Mouse (Mus musculus) embryonic facial prominence, embryonic 10.5 days (tissue): ENCODE data around the gene Xylt2. TPM values are rescaled to one million over a fixed set of nuclear protein-coding genes. Genes with fewer than 3 reads are reported as not detected.
A peak's percentile ranks its signal among the peaks of the same experiment; 100 is the strongest.
"Not testable (repeated sequence)": the region's sequence is repeated elsewhere in the genome, so short reads cannot be mapped to it uniquely, and the experiment has no call there.

Source experiments
- DNase-seq: peaks from one replicate; pipeline ENCODE4 v3.0.0-alpha.2; 2017; ENCODE audit warnings: low spot score
- H3K27ac ChIP-seq: fragments of 300-500 bp; sonication (generic); replicated peaks from 2 replicates; pipeline ENCODE4 v1.5.1; 2016; ENCODE audit warnings: mild to moderate bottlenecking
- H3K27me3 ChIP-seq: fragments of 300-500 bp; sonication (generic); replicated peaks from 2 replicates; pipeline ENCODE4 v1.6.1; 2016; ENCODE audit warnings: low read depth, mild to moderate bottlenecking; ENCODE audit not compliant: poor library complexity, severe bottlenecking
- H3K36me3 ChIP-seq: fragments of 300-500 bp; sonication (generic); replicated peaks from 2 replicates; pipeline ENCODE4 v1.6.1; 2016; ENCODE audit warnings: mild to moderate bottlenecking, moderate library complexity
- H3K4me1 ChIP-seq: fragments of 300-500 bp; sonication (generic); 2 replicates; pipeline ENCODE4 v1.6.1; 2016
- H3K4me3 ChIP-seq: fragments of 300-500 bp; sonication (generic); 2 replicates; pipeline ENCODE4 v1.5.1; 2016; ENCODE audit warnings: mild to moderate bottlenecking, moderate library complexity
- H3K9me3 ChIP-seq: fragments of 300-500 bp; sonication (generic); 2 replicates; pipeline ENCODE4 v1.6.1; 2016; ENCODE audit warnings: mild to moderate bottlenecking
- WGBS: fragments of 180-500 bp; shearing (Covaris S2); methylation state at CpG from one replicate; pipeline ENCODE4 v1.1.7; 2016; 5-methylcytosine and 5-hydroxymethylcytosine counted together
- polyA plus RNA-seq: library from polyadenylated mRNA; unstranded; fragments of >200 nt; fragmentation: Nextera tagmentation; extraction: Ambion mirVana; gene quantifications from 2 replicates; pipeline ENCODE4 v1.2.1, GENCODE M21; 2016

The Xylt2 gene
- polyA plus RNA-seq, 1 experiment from 2014 or later, result 15.1 TPM

DNA sequence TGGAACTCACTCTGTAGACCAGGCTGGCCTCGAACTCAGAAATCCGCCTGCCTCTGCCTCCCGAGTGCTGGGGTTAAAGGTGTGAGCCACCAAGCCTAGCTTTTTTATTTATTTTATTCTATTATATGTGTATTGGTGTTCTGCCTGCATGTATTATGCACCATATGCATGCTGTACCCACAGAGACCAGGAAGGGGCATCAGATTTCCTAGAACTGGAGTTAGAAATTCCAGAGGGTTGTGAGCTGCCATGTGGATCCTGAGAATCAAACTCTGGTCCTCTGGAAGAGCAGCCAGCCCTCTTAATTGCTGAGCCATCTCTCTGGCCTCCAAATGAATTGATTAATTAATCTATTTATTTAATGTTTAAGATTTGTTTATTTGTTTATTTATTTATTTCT, 22.1 kb upstream of the Xylt2 start:
- Histone ChIP-seq H3K27me3 (no peaks in the 10 kb centered on the region; the same call in 1 of the 2 replicates), H3K4me3 (no peak overlapping the region), H3K4me1 (peaks cover 28% of the 10 kb centered on the region), H3K9me3 (no peaks in the 10 kb centered on the region), H3K27ac (no peak overlapping the region), H3K36me3 (no peaks in the 10 kb centered on the region)
- DNase-seq, result no peak
- 93% methylated on average over 3 of the region's 3 CpGs for WGBS

DNA sequence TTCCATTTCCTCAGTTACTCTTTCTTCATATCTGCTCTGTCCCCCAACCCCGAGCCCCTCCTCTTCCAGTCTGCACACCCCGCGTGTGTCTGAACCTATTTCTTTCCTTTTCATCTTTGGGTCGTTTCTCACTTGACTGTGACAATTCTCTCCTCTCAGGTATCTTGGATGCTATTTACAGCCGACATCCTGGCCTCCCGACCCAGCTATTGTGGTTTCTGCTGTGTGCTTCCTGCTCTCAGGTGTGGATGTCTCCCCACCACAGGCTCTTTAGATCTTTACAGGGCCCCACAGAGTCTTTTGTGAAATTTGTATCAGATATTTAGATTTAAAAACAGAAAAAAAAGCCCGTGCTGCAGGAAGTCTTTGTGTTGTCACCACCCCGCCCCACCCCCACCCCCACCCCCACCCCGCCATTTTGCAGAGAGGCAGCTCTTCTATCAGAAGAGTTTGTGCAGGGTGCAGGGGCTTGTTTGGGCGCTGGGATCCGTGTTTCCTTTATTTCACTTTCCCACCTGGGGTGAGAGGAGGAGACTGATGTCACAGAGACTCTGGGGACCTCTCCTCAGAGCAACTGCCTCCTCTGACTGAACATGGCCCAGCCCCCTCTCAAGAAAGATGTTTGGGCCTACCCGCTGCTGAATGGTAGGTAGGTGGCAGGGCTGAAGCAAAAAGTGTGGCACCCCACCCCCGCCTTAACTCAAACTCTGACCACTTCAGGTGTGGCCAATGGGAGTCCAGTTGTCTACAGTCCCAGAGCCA, 20.6 kb upstream of the Xylt2 start:
- H3K27ac ChIP-seq, result peak overlapping the region; percentile 57; the same call in 1 of the 2 replicates
- peaks cover 27% of the 10 kb centered on the region for H3K4me1 ChIP-seq
- no peak for DNase-seq
- no peaks in the 10 kb centered on the region for H3K9me3 ChIP-seq
- WGBS, result 47% methylated on average over 13 of the region's 13 CpGs
- no peaks in the 10 kb centered on the region; the same call in 1 of the 2 replicates for H3K27me3 ChIP-seq
- H3K4me3 ChIP-seq, result no peak overlapping the region
- no peaks in the 10 kb centered on the region for H3K36me3 ChIP-seq

DNA sequence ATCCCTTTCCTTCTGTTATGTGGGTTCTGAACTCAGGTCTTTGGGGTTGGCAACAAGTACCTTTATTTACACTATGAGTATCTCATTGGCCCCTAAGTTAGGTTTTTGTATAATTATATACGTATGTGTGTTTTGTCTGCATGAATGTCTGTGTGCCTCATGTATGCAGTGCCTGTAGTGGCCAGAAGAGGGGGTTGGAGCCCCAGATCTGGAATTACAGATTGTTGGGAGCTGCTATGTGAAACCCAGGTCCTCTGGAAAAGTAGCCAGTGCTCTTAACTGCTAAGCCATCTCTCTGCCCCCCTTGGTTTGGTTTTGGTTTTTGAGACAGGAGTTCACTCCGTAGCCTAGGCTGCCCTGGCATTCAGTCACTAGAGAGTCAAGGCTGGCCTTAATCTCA, 19.8 kb upstream of the Xylt2 start:
- no peak overlapping the region for H3K4me3 ChIP-seq
- 88% methylated on average over 2 of the region's 2 CpGs for WGBS
- H3K27me3 ChIP-seq, result no peaks in the 10 kb centered on the region; the same call in 1 of the 2 replicates
- no peaks in the 10 kb centered on the region for H3K9me3 ChIP-seq
- no peaks in the 10 kb centered on the region for H3K36me3 ChIP-seq
- peaks cover 23% of the 10 kb centered on the region for H3K4me1 ChIP-seq
- no peak overlapping the region for H3K27ac ChIP-seq
- DNase-seq, result no peak

DNA sequence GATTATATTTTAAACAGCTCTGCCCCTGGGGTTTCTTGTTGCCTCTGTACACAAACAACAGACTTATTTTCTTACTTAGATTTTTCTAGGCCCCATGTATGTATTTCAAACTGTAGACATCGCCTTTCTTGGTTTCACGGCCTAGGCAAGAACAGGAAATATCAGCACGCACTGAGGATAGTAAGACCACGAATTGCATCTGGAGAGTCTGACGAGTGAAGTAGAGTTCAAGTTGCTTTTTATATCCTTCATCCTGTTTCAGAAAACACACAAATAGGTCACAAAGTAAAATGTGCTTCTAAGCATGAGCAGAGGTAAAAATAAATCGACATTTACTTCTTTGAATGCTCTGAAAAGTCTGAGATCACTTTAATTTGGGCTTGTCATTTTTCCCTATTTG, 18.2 kb upstream of the Xylt2 start:
- no peak for DNase-seq
- H3K27me3 ChIP-seq, result no peaks in the 10 kb centered on the region
- no peaks in the 10 kb centered on the region for H3K36me3 ChIP-seq
- H3K4me1 ChIP-seq, result peaks cover 7% of the 10 kb centered on the region
- H3K9me3 ChIP-seq, result no peaks in the 10 kb centered on the region
- no peak overlapping the region for H3K4me3 ChIP-seq
- no peak overlapping the region for H3K27ac ChIP-seq
- WGBS, result 82% methylated on average over 6 of the region's 6 CpGs

DNA sequence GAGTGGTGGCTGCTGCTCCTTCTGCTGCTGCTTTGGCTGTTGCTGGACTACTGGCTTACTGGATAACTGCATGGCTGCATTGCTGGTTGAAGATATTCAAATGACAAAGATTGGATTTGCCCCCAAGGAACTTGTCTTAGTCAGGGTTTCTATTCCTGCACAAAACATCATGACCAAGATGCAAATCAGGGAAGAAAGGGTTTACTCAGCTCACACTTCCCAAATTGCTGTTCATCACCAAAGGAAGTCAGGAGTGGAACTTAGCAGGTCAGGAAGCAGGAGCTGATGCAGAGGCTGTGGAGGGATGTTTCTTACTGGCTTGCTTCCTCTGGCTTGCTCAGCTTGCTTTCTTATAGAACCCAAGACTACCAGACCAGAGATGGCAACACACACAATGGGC, 15.2 kb upstream of the Xylt2 start:
- not testable (repeated sequence) for DNase-seq, H3K36me3 ChIP-seq, H3K9me3 ChIP-seq, H3K27ac ChIP-seq, H3K4me3 ChIP-seq, H3K4me1 ChIP-seq, H3K27me3 ChIP-seq

DNA sequence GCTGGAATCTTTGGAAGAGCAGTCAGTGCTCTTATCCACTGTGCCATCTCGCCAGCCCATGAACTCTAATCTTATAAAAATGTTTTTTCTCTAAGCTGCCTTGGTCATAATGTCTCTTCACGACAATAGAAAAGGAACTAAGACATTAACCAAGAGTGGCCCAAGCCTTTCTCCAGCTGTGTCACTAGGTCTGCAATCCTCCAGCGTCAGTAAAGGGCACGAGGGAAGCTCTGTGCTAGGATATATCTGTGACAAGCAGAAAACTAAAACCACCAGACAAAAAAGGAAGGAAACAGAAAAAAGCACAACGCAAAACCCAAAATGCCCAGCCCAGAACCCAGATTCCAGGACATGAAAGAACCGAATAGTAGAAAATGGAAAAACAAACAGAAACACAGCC, 9.9 kb upstream of the Xylt2 start:
- no peaks in the 10 kb centered on the region for H3K27me3 ChIP-seq
- H3K9me3 ChIP-seq, result no peaks in the 10 kb centered on the region
- H3K4me1 ChIP-seq, result peaks cover 6% of the 10 kb centered on the region; the same call in 1 of the 2 replicates
- no peak overlapping the region for H3K4me3 ChIP-seq
- WGBS, result 85% methylated on average over 6 of the region's 6 CpGs
- no peaks in the 10 kb centered on the region for H3K36me3 ChIP-seq
- H3K27ac ChIP-seq, result no peak overlapping the region
- DNase-seq, result no peak

DNA sequence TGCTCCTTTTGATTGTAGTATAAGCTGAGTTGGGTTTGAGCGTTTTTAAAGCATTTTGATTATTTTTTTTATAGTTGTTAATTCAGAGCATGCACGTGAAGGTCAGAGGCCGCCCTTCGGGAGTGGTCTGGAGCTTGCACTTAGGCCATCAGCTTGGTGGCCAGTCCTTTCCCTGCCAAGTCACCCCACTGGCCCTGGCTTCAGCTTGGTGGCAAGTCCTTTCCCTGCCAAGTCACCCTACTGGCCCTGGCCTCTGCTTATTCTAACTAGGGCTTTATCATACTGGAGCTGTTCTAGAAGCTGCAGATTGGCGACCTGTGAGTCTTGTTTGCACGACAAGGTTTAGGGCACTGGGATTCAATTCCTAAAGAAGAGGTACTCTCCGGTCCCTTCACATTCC, 5.1 kb upstream of the Xylt2 start:
- no peak overlapping the region for H3K27ac ChIP-seq
- no peak for DNase-seq
- no peaks in the 10 kb centered on the region for H3K27me3 ChIP-seq
- WGBS, result 80% methylated on average over 7 of the region's 7 CpGs
- H3K4me3 ChIP-seq, result no peak overlapping the region
- no peaks in the 10 kb centered on the region for H3K36me3 ChIP-seq
- peaks cover 15% of the 10 kb centered on the region for H3K4me1 ChIP-seq
- no peaks in the 10 kb centered on the region for H3K9me3 ChIP-seq

DNA sequence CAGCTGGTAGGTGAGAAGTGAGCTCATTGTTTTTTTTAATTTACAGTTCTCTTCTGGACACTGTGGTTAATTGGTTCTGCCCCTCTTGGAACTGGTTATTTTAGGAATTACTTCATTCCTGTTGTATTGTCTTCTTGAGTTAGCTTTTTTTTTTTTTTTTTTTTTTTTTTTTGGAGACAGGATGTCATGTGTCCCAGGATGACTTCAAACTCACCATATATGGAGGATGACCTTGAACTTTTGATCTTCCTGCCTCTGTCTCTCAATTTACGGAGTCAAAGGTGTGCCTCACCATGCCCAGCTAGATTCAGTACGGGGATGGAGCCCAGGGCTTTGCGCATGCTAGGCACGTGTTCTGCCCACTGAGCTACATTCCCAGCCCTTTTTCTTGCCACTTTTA, 4.3 kb upstream of the Xylt2 start:
- no peaks in the 10 kb centered on the region for H3K36me3 ChIP-seq
- H3K27me3 ChIP-seq, result no peaks in the 10 kb centered on the region
- H3K27ac ChIP-seq, result no peak overlapping the region
- WGBS, result 77% methylated on average over 4 of the region's 4 CpGs
- no peak for DNase-seq
- peaks cover 22% of the 10 kb centered on the region for H3K4me1 ChIP-seq
- H3K9me3 ChIP-seq, result no peaks in the 10 kb centered on the region
- H3K4me3 ChIP-seq, result no peak overlapping the region

DNA sequence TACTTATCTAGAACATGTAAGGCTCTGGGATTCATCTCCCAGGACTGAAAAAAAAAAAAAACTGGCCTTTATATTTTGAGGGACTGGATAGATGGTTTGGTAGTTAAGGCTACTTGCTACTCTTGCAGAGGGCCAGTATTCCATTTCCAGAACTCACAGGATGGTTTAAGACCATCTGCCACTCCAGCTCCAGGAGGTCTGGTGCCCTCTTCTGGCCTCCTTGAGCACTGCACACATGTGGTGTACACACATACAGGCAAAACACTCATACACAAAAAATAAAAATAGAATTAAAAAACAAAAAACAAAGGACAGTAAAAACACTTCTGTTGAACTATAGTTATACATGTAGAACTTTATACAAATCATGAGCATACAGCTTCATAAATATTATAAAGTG, 3.3 kb upstream of the Xylt2 start:
- Histone ChIP-seq H3K4me3 (no peak overlapping the region), H3K27ac (no peak overlapping the region), H3K36me3 (no peaks in the 10 kb centered on the region), H3K27me3 (no peaks in the 10 kb centered on the region), H3K4me1 (peaks cover 32% of the 10 kb centered on the region), H3K9me3 (no peaks in the 10 kb centered on the region)
- DNase-seq, result no peak

DNA sequence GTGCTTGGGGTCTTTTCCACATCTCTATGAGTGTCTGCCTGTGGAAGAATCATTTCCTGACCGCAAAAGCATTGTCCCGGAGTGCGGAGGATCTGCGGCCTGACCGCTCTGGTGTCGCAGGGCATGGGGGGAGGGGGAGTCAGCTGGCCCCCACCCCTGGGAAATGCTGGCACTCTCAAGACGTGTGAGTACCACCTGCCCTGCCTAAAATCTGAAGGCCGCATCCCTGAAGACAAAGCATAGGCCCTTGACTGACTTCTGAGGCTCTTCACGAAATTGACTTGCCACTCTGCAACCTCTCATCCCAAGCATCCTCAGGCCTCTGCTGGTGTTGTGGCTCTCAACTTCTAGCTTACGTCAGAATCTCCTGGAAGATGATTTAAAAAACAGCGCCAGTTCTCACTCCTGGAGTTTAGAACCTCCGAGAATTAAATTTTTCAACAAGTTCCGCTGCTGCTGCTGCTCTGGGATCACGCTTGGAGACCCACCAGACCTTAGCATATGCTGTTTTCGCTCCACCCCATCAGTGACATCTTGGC, 361 bp upstream of the Xylt2 start:
- H3K36me3 ChIP-seq, result peaks cover 15% of the 10 kb centered on the region
- no peak for DNase-seq
- no peaks in the 10 kb centered on the region for H3K9me3 ChIP-seq
- H3K4me1 ChIP-seq, result peaks cover 45% of the 10 kb centered on the region
- H3K27ac ChIP-seq, result peak overlapping the region; percentile 98
- no peaks in the 10 kb centered on the region for H3K27me3 ChIP-seq
- 32% methylated on average over 15 of the region's 15 CpGs for WGBS
- H3K4me3 ChIP-seq, result peak overlapping the region; percentile 95

DNA sequence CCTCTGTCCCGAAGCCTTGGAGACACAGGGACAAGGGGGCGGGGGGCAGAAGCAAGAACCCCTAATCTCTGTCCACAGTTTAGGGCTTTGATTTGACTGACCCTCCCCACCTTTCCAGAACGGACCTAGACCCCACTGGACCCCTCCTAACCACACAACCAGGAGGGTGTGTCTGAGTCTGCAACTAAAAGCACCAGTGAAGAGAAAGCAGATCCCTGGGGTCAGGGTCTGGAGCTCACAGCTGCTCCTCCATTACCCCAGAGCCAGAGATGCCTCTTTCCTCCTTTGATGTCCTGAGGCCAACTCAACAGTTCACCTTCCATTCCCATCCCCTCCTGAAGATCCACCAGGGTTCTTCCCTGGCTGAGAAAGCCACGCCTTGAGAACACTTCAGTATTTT, 1.0 kb downstream of the Xylt2 start:
- Histone ChIP-seq H3K4me1 (peaks cover 48% of the 10 kb centered on the region), H3K9me3 (no peaks in the 10 kb centered on the region), H3K36me3 (peaks cover 15% of the 10 kb centered on the region), H3K27me3 (no peaks in the 10 kb centered on the region), H3K4me3 (peak overlapping the region; percentile 95), H3K27ac (peak overlapping the region; percentile 98)
- 49% methylated on average over 4 of the region's 4 CpGs for WGBS
- no peak for DNase-seq

DNA sequence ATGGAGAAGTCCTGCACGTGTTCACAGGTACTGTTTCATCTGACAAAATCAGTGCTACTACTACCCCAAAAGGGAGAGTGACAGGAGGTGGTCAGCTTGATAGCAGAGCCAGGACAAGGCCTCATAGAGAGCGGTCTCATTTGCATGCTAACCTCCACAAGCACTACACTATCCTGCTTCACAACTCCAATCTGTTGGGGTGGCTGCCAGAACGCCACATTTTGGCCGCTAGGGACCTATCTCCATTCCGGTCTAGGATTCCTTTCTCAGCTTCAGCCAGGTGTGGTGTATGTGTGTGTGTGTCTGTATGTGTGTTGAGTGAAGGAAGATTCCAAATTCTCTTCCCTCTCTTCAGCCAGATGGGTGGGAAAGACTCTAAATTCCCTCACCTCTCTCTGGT, 1.9 kb downstream of the Xylt2 start:
- no peaks in the 10 kb centered on the region for H3K27me3 ChIP-seq
- peaks cover 22% of the 10 kb centered on the region for H3K36me3 ChIP-seq
- WGBS, result 82% methylated on average over 5 of the region's 5 CpGs
- DNase-seq, result no peak
- no peak overlapping the region for H3K27ac ChIP-seq
- peaks cover 48% of the 10 kb centered on the region for H3K4me1 ChIP-seq
- peak overlapping the region; percentile 95; the same call in 1 of the 2 replicates for H3K4me3 ChIP-seq
- H3K9me3 ChIP-seq, result no peaks in the 10 kb centered on the region

DNA sequence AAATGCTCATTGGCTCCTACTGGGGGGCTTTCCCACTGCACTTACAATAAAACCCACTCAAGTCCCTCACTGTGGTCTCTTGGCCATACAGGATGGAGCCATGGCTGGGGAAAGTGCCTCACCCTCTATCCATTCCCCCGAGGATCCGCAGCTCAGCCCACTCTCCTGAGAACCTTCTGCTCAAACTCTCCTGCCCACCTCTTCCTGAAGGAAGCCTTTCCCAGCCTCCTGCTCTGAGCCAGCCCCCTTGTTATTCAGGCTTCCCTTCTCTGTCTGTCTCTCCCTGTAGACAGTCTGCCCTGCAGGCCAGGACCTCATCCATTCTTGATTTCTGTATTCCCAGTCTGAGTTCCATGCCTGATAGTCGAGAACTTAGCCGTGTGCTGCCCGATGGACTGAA, 2.3 kb downstream of the Xylt2 start:
- 87% methylated on average over 5 of the region's 5 CpGs for WGBS
- DNase-seq, result no peak
- no peaks in the 10 kb centered on the region for H3K27me3 ChIP-seq
- no peaks in the 10 kb centered on the region for H3K9me3 ChIP-seq
- H3K27ac ChIP-seq, result no peak overlapping the region
- peaks cover 27% of the 10 kb centered on the region for H3K36me3 ChIP-seq
- H3K4me1 ChIP-seq, result peaks cover 48% of the 10 kb centered on the region
- 0 out of 2 replicates have a peak overlapping the region, but pooled peaks have one; percentile 95 for H3K4me3 ChIP-seq
